Mouse (Mus musculus) left cerebral cortex, adult 9 months (tissue): Measurements from ENCODE around the gene Pgam2.

Experiments
- DNase-seq, 2 experiments: peaks; one replicate each; pipeline ENCODE4 v3.0.0; 2022; ENCODE audit warnings: low spot score in 2 of 2

The Pgam2 gene

DNA sequence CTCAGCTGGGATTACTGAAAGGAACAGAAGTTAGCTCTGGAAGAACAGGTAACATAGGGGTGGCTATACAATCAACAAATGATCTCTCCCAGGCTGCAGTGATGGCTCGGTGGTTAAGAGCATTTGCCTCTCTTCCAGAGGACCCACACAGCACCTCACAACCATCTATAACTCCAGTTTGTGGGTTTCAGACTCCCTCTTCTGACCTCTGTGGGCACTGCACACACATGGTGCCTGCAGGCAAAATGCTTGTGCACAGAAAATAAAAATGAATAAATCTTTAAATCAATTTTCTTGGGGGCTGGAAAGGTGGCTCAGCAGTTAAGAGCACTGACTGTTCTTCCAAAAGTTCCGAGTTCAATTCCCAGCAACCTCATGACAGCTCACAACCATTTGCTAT is 25.1 kb downstream of the Pgam2 start:
- no peak for DNase-seq

GRCm38 (mm10) chr11:5766019-5766418 is 37.5 kb downstream of the Pgam2 start:
- DNase-seq = no peak

GRCm38 (mm10) chr11:5762633-5762982 is 40.9 kb downstream of the Pgam2 start:
- DNase-seq = no peak

GRCm38 (mm10) chr11:5761820-5762632 is 41.5 kb downstream of the Pgam2 start, which contains the start of gene Urgcp:
Gene Urgcp, minus strand, starts transcription at chr11:5762376.
- peak; percentile 75 to 91 for DNase-seq

DNA sequence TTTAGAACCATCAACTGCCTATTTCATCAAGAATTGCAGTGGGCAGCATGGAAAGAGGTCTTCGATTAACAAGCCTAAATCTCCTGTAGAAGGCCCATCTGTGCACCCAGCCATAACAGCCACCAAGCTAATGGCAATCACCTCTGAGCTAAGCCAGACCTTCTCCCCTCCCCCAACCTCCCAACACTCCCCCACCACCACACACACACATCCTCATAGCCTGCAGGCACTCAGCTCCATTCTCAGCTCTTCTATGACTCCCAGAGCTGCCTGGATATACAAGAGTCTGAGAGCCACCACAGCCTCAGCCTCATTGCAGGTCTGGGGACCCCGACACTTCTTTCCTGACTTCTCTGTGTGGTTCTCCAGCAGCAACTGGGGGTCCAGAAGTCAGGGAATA is 49.8 kb downstream of the Pgam2 start:
- no peak for DNase-seq
